Mouse (Mus musculus) left cerebral cortex, postnatal 36 days (tissue): ENCODE results near the gene Lrrfip1. TPM values are rescaled to one million over a fixed set of nuclear protein-coding genes. Genes with fewer than 3 reads are reported as not detected.

Experiments
- total RNA-seq, 2 experiments: library from RNA; stranded (reverse); gene quantifications; 2 replicates each; pipeline ENCODE4 v1.2.3; 2021

Lrrfip1 gene
- total RNA-seq, 2 experiments from 2014 or later, result 56.6 to 78.7 TPM

Other genes starting within 250 kb of the Lrrfip1 start
- gene Col6a3, start 154.8 kb upstream of the Lrrfip1 start, total RNA-seq, result 1 to 10 TPM; 3.3 to 5.4 TPM
- gene Mlph, start 83.7 kb upstream of the Lrrfip1 start, total RNA-seq, result 1 to 10 TPM in 1 of 2 experiments, under 1 TPM in 1; 0.69 to 1.1 TPM
- not detected for gene Prlh, start 45.6 kb upstream of the Lrrfip1 start, total RNA-seq
- gene Rab17, start 29.1 kb upstream of the Lrrfip1 start, total RNA-seq, result not detected
- gene Rbm44, start 146.4 kb downstream of the Lrrfip1 start, total RNA-seq, result not detected
- gene Ramp1, start 181.1 kb downstream of the Lrrfip1 start, total RNA-seq, result 10 to 100 TPM; 52.8 to 56.4 TPM